Mouse (Mus musculus) stomach, postnatal 0 days (tissue): ENCODE results near the gene Poc5.

Experiments
- CTCF ChIP-seq: IDR thresholded peaks from 2 replicates; pipeline ENCODE4 v1.5.1; 2016; ENCODE audit warnings: antibody characterized with exemption, low read depth, mild to moderate bottlenecking, moderate library complexity
- EP300 ChIP-seq: optimal IDR thresholded peaks from 2 replicates; pipeline ENCODE3; 2016; ENCODE audit warnings: antibody characterized with exemption

- TF ChIP-seq CTCF (no peak), EP300 (no peak)
Observed at GRCm38 (mm10) chr13:96377883-96378282, 10.2 kb upstream of the Poc5 start.
